Mouse (Mus musculus): Measurements from ENCODE around the gene Gm10260. TPM values are rescaled to one million over a fixed set of nuclear protein-coding genes. Genes with fewer than 3 reads are reported as not detected.

Gm10260 gene
- polyA plus RNA-seq, 1 experiment from 2014 or later = 5.6 TPM

- WGBS = 83% methylated on average over 6 of the region's 6 CpGs
- no peaks in the 10 kb centered on the region for H3K9me3 ChIP-seq (ENCODE audit: low read length)
- H3K27me3 ChIP-seq (ENCODE audit: insufficient read depth, low read length) = no peaks in the 10 kb centered on the region
- no peak overlapping the region for H3K4me3 ChIP-seq (ENCODE audit: low read length)
- ATAC-seq (ENCODE audit: low FRiP score, low TSS enrichment) = no peak
- no peak overlapping the region for H3K4me2 ChIP-seq (replicated peaks; ENCODE audit: low read depth, low read length)
- no peak overlapping the region for H3K27ac ChIP-seq (ENCODE audit: low read length)
- H3K4me1 ChIP-seq (ENCODE audit: insufficient read depth, low read length) = no peaks in the 10 kb centered on the region
- H3K36me3 ChIP-seq (ENCODE audit: insufficient read depth, low read length) = no peaks in the 10 kb centered on the region
- H3K9ac ChIP-seq (replicated peaks; ENCODE audit: low read length) = no peak overlapping the region
These were observed 4.3 kb downstream of the Gm10260 start for GRCm38 (mm10) chr13:97756091-97756490.

GRCm38 (mm10) chr13:97750851-97751381 is 9.5 kb downstream of the Gm10260 start:
- Histone ChIP-seq H3K9me3 (ENCODE audit: low read length) (no peaks in the 10 kb centered on the region), H3K27ac (ENCODE audit: low read length) (no peak overlapping the region), H3K4me3 (ENCODE audit: low read length) (no peak overlapping the region), H3K27me3 (ENCODE audit: insufficient read depth, low read length) (no peaks in the 10 kb centered on the region), H3K9ac (replicated peaks; ENCODE audit: low read length) (no peak overlapping the region), H3K4me2 (replicated peaks; ENCODE audit: low read depth, low read length) (no peak overlapping the region), H3K4me1 (ENCODE audit: insufficient read depth, low read length) (peaks cover 10% of the 10 kb centered on the region; the same call in 1 of the 2 replicates), H3K36me3 (ENCODE audit: insufficient read depth, low read length) (no peaks in the 10 kb centered on the region)
- no peak for ATAC-seq (ENCODE audit: low FRiP score, low TSS enrichment)
- 71% methylated on average over 4 of the region's 4 CpGs for WGBS

- ATAC-seq (ENCODE audit: low FRiP score, low TSS enrichment) = 0 out of 2 replicates have a peak, but pooled peaks have one; percentile 28
- Histone ChIP-seq H3K27me3 (ENCODE audit: insufficient read depth, low read length) (no peaks in the 10 kb centered on the region), H3K4me3 (ENCODE audit: low read length) (no peak overlapping the region), H3K36me3 (ENCODE audit: insufficient read depth, low read length) (no peaks in the 10 kb centered on the region), H3K9ac (replicated peaks; ENCODE audit: low read length) (no peak overlapping the region), H3K9me3 (ENCODE audit: low read length) (no peaks in the 10 kb centered on the region), H3K27ac (ENCODE audit: low read length) (no peak overlapping the region), H3K4me1 (ENCODE audit: insufficient read depth, low read length) (peaks cover 19% of the 10 kb centered on the region), H3K4me2 (replicated peaks; ENCODE audit: low read depth, low read length) (no peak overlapping the region)
- 45% methylated on average over 20 of the region's 20 CpGs for WGBS
These were observed 13.2 kb downstream of the Gm10260 start for GRCm38 (mm10) chr13:97747037-97747860.

GRCm38 (mm10) chr13:97744669-97745068 is 15.8 kb downstream of the Gm10260 start:
- no peak overlapping the region for H3K4me2 ChIP-seq (replicated peaks; ENCODE audit: low read depth, low read length)
- no peaks in the 10 kb centered on the region for H3K27me3 ChIP-seq (ENCODE audit: insufficient read depth, low read length)
- H3K4me1 ChIP-seq (ENCODE audit: insufficient read depth, low read length) = peaks cover 19% of the 10 kb centered on the region
- no peak overlapping the region for H3K9ac ChIP-seq (replicated peaks; ENCODE audit: low read length)
- H3K27ac ChIP-seq (ENCODE audit: low read length) = no peak overlapping the region
- no peaks in the 10 kb centered on the region for H3K36me3 ChIP-seq (ENCODE audit: insufficient read depth, low read length)
- WGBS = 90% methylated on average over 7 of the region's 7 CpGs
- H3K9me3 ChIP-seq (ENCODE audit: low read length) = no peaks in the 10 kb centered on the region
- ATAC-seq (ENCODE audit: low FRiP score, low TSS enrichment) = no peak
- H3K4me3 ChIP-seq (ENCODE audit: low read length) = no peak overlapping the region

- Histone ChIP-seq H3K4me2 (replicated peaks; ENCODE audit: low read depth, low read length) (no peak overlapping the region), H3K9me3 (ENCODE audit: low read length) (no peaks in the 10 kb centered on the region), H3K36me3 (ENCODE audit: insufficient read depth, low read length) (no peaks in the 10 kb centered on the region), H3K4me1 (ENCODE audit: insufficient read depth, low read length) (peaks cover 19% of the 10 kb centered on the region), H3K27me3 (ENCODE audit: insufficient read depth, low read length) (no peaks in the 10 kb centered on the region), H3K9ac (replicated peaks; ENCODE audit: low read length) (no peak overlapping the region), H3K27ac (ENCODE audit: low read length) (no peak overlapping the region), H3K4me3 (ENCODE audit: low read length) (no peak overlapping the region)
- 59% methylated on average over 2 of the region's 2 CpGs for WGBS
- ATAC-seq (ENCODE audit: low FRiP score, low TSS enrichment) = no peak
These were observed 16.4 kb downstream of the Gm10260 start for GRCm38 (mm10) chr13:97744036-97744435.

GRCm38 (mm10) chr13:97743229-97743988 is 17.0 kb downstream of the Gm10260 start:
- H3K27ac ChIP-seq (ENCODE audit: low read length) = no peak overlapping the region; the same call in 1 of the 2 replicates
- H3K27me3 ChIP-seq (ENCODE audit: insufficient read depth, low read length) = no peaks in the 10 kb centered on the region
- no peaks in the 10 kb centered on the region for H3K9me3 ChIP-seq (ENCODE audit: low read length)
- H3K4me1 ChIP-seq (ENCODE audit: insufficient read depth, low read length) = peaks cover 19% of the 10 kb centered on the region
- H3K4me3 ChIP-seq (ENCODE audit: low read length) = no peak overlapping the region
- ATAC-seq (ENCODE audit: low FRiP score, low TSS enrichment) = peak; percentile 89
- no peak overlapping the region for H3K4me2 ChIP-seq (replicated peaks; ENCODE audit: low read depth, low read length)
- H3K9ac ChIP-seq (replicated peaks; ENCODE audit: low read length) = no peak overlapping the region
- 14% methylated on average over 3 of the region's 3 CpGs for WGBS
- H3K36me3 ChIP-seq (ENCODE audit: insufficient read depth, low read length) = no peaks in the 10 kb centered on the region

- no peaks in the 10 kb centered on the region for H3K27me3 ChIP-seq (ENCODE audit: insufficient read depth, low read length)
- WGBS = 86% methylated on average over 6 of the region's 6 CpGs
- no peaks in the 10 kb centered on the region for H3K9me3 ChIP-seq (ENCODE audit: low read length)
These were observed 24.5 kb downstream of the Gm10260 start for GRCm38 (mm10) chr13:97735931-97736330.

GRCm38 (mm10) chr13:97734760-97735159 is 25.7 kb downstream of the Gm10260 start:
- ATAC-seq (ENCODE audit: low FRiP score, low TSS enrichment) = no peak
- no peak overlapping the region for H3K27ac ChIP-seq (ENCODE audit: low read length)
- no peaks in the 10 kb centered on the region for H3K27me3 ChIP-seq (ENCODE audit: insufficient read depth, low read length)
- H3K9ac ChIP-seq (replicated peaks; ENCODE audit: low read length) = no peak overlapping the region
- H3K36me3 ChIP-seq (ENCODE audit: insufficient read depth, low read length) = no peaks in the 10 kb centered on the region
- no peak overlapping the region for H3K4me2 ChIP-seq (replicated peaks; ENCODE audit: low read depth, low read length)
- no peaks in the 10 kb centered on the region for H3K4me1 ChIP-seq (ENCODE audit: insufficient read depth, low read length)
- no peaks in the 10 kb centered on the region for H3K9me3 ChIP-seq (ENCODE audit: low read length)
- no peak overlapping the region for H3K4me3 ChIP-seq (ENCODE audit: low read length)
- 87% methylated on average over 3 of the region's 3 CpGs for WGBS

More at GRCm38 (mm10) chr13:97735931-97736330, 24.5 kb downstream of the Gm10260 start:
- no peaks in the 10 kb centered on the region for H3K36me3 ChIP-seq (ENCODE audit: insufficient read depth, low read length)
- H3K27ac ChIP-seq (ENCODE audit: low read length) = no peak overlapping the region
- no peak overlapping the region for H3K4me2 ChIP-seq (replicated peaks; ENCODE audit: low read depth, low read length)
- H3K9ac ChIP-seq (replicated peaks; ENCODE audit: low read length) = no peak overlapping the region
- no peak for ATAC-seq (ENCODE audit: low FRiP score, low TSS enrichment)
- no peaks in the 10 kb centered on the region for H3K4me1 ChIP-seq (ENCODE audit: insufficient read depth, low read length)
- no peak overlapping the region for H3K4me3 ChIP-seq (ENCODE audit: low read length)

GRCm38 (mm10) chr13:97725160-97725825 is 35.1 kb downstream of the Gm10260 start:
- Histone ChIP-seq H3K4me1 (ENCODE audit: insufficient read depth, low read length) (no peaks in the 10 kb centered on the region), H3K9ac (replicated peaks; ENCODE audit: low read length) (no peak overlapping the region), H3K27ac (ENCODE audit: low read length) (no peak overlapping the region), H3K36me3 (ENCODE audit: insufficient read depth, low read length) (no peaks in the 10 kb centered on the region), H3K27me3 (ENCODE audit: insufficient read depth, low read length) (no peaks in the 10 kb centered on the region), H3K9me3 (ENCODE audit: low read length) (no peaks in the 10 kb centered on the region), H3K4me2 (replicated peaks; ENCODE audit: low read depth, low read length) (no peak overlapping the region), H3K4me3 (ENCODE audit: low read length) (no peak overlapping the region)
- no peak for ATAC-seq (ENCODE audit: low FRiP score, low TSS enrichment)
- 75% methylated on average over 11 of the region's 11 CpGs for WGBS

Measured in kidney, embryonic 16.5 days (tissue).